Mouse (Mus musculus): ENCODE measurements at regions not wholly inside any gene's neighbourhood (a gene's known extent, or its start where the extent isn't known, plus 50 kb on each side); places are given as distances from the start of the nearest gene placed in this dataset.
A peak's percentile ranks its signal among the peaks of the same experiment; 100 is the strongest.

DNA sequence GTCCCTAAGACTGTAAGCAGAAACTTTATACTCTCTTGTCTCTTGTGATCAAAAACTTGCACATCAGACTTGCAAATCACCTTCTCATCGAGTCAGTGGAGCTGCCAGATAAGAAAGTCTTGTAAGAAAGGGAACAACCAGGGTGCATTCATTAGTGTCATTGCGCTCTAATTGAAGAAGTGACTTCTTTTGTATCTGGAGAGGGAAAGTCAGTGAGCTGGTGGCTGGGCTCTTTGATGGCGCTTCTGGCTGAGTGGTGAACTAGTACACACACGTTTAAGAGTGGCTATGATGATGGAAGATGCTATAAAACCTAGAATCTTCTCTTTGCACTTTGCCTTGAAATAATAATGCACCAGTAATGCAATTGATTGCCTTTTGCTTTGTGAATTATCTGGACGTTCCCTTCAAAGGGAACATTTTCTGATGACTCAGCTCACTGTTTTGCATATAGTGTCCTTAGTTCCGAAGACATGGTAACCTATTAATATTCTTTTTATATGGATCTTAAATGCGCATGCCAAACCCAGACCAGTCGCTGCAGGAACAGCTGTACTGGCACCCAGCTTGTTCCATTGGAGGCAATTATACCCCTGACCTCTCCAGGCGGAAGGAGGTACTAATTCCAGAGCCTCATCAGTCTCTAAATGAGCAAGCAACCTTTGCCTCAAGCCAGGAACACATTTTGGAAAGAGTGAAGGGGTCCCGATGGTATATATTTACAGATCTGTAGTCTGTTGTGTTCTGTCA, 147.3 kb upstream of the Cdh6 start:
- no peak overlapping the region for H3K4me2 ChIP-seq (replicated peaks)
- no peak for ATAC-seq (ENCODE audit: low FRiP score)
- no peak for DNase-seq (ENCODE audit: low spot score)
- H3K4me1 ChIP-seq (replicated peaks; ENCODE audit: control insufficient read depth, insufficient read depth, low read length): peaks cover 9% of the 10 kb centered on the region
- H3K9ac ChIP-seq: no peak overlapping the region
- H3K27me3 ChIP-seq (ENCODE audit: control insufficient read depth, insufficient read depth, low read length): no peaks in the 10 kb centered on the region
- H3K27ac ChIP-seq: no peak overlapping the region
- no peaks in the 10 kb centered on the region for H3K36me3 ChIP-seq (replicated peaks; ENCODE audit: control insufficient read depth, insufficient read depth)
- no peaks in the 10 kb centered on the region for H3K9me3 ChIP-seq (ENCODE audit: control insufficient read depth, low read length)
- H3K4me3 ChIP-seq (replicated peaks; ENCODE audit: low read length): no peak overlapping the region
- 14% methylated on average over 10 of the region's 10 CpGs for WGBS

DNA sequence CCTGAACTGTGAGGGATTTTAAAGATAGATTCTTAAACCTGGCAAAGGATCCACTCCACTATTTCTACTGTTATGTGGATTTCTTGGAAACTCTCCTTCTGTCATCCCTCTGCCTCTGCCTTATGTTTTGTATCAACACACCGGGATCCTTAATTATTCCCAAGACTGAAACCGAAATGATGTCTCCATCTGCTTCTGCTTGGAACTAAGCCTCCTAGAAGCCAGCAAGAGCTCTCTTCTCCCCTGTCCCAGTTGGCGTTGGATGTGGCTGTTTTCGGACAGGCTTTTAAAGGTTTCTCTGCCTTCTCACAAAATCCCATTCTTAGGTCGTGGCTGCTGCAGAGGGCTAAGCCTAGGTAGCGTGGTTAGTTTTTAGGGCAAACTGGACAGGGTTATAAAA, 131.1 kb upstream of the Cdh6 start:
- ATAC-seq (ENCODE audit: low FRiP score) (no peak), DNase-seq (ENCODE audit: low spot score) (no peak)
- Histone ChIP-seq H3K4me2 (replicated peaks) (no peak overlapping the region), H3K4me3 (replicated peaks; ENCODE audit: low read length) (no peak overlapping the region), H3K36me3 (replicated peaks; ENCODE audit: control insufficient read depth, insufficient read depth) (no peaks in the 10 kb centered on the region), H3K27ac (no peak overlapping the region), H3K4me1 (replicated peaks; ENCODE audit: control insufficient read depth, insufficient read depth, low read length) (no peaks in the 10 kb centered on the region), H3K9ac (no peak overlapping the region), H3K27me3 (ENCODE audit: control insufficient read depth, insufficient read depth, low read length) (no peaks in the 10 kb centered on the region), H3K9me3 (ENCODE audit: control insufficient read depth, low read length) (no peaks in the 10 kb centered on the region)
- WGBS: 89% methylated on average over 6 of the region's 6 CpGs

DNA sequence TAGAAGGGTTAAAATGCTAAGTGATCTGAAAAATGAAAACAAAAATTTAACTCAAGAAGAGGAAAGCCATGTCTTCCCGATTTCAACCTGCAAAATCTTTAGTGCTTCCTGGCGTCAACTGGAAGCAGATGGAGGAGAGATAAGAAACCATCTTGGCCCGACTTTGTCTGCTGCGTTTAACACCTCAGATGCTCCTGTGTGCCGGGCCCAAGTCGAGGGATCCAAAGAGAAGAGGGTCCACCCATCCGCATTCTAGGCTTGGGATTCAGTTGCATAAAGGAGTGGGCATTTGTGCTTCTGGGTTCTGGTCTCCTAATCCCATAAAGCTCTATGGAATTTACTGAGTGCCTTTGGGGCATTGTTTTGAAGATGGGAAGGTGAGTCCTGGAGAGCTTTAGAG, 130.0 kb upstream of the Cdh6 start:
- Histone ChIP-seq H3K4me1 (replicated peaks; ENCODE audit: control insufficient read depth, insufficient read depth, low read length) (no peaks in the 10 kb centered on the region), H3K27ac (no peak overlapping the region), H3K27me3 (ENCODE audit: control insufficient read depth, insufficient read depth, low read length) (no peaks in the 10 kb centered on the region), H3K9ac (no peak overlapping the region), H3K9me3 (ENCODE audit: control insufficient read depth, low read length) (no peaks in the 10 kb centered on the region), H3K36me3 (replicated peaks; ENCODE audit: control insufficient read depth, insufficient read depth) (no peaks in the 10 kb centered on the region), H3K4me2 (replicated peaks) (no peak overlapping the region), H3K4me3 (replicated peaks; ENCODE audit: low read length) (no peak overlapping the region)
- no peak for ATAC-seq (ENCODE audit: low FRiP score)
- DNase-seq (ENCODE audit: low spot score): no peak
- WGBS: 89% methylated on average over 7 of the region's 7 CpGs

DNA sequence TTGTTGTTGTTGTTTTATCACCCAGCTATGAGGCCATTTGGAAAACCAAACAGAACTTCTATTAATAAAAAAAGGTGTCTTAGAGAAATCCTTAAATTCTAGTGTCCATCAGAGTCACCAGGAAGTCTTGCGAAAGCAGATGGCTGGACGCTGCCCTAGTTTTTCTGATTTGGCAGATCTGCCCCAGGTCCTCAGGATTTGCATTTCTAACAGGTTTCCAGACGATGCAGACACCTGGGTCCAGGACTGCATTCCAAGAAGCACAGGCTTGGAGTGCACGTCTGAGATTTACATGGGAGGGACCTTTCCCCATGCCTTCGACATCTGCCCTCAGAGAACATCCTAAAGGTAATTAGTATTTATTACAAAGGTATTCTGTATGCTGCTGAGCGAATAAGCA, 129.2 kb upstream of the Cdh6 start:
- H3K9me3 ChIP-seq (ENCODE audit: control insufficient read depth, low read length): no peaks in the 10 kb centered on the region
- H3K27me3 ChIP-seq (ENCODE audit: control insufficient read depth, insufficient read depth, low read length): no peaks in the 10 kb centered on the region
- H3K9ac ChIP-seq: no peak overlapping the region
- H3K4me1 ChIP-seq (replicated peaks; ENCODE audit: control insufficient read depth, insufficient read depth, low read length): no peaks in the 10 kb centered on the region
- no peak overlapping the region for H3K4me3 ChIP-seq (replicated peaks; ENCODE audit: low read length)
- no peak overlapping the region for H3K4me2 ChIP-seq (replicated peaks)
- DNase-seq (ENCODE audit: low spot score) (no peak), ATAC-seq (ENCODE audit: low FRiP score) (no peak)
- no peak overlapping the region for H3K27ac ChIP-seq
- WGBS: 74% methylated on average over 6 of the region's 6 CpGs
- no peaks in the 10 kb centered on the region for H3K36me3 ChIP-seq (replicated peaks; ENCODE audit: control insufficient read depth, insufficient read depth)

DNA sequence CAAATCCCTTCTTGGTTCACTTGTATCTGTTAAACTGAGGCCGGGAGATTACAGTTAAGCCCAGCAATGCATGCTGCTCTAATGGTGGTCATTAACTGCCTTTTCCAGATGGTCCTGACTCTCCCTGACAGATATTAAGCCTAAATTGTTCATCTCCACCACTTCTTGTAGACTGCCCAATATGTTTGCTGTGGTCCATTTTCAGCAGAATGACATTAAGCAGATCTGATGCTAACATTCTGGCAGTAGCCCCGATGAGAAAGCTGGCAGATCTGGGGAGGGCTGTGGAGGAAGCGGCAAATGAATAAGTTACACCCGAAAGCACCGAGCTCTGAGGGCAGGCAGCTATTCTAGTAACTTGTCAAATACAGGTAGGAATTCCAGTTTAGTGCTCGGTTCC, 123.5 kb upstream of the Cdh6 start:
- Histone ChIP-seq H3K36me3 (replicated peaks; ENCODE audit: control insufficient read depth, insufficient read depth) (no peaks in the 10 kb centered on the region), H3K4me2 (replicated peaks) (no peak overlapping the region), H3K27ac (no peak overlapping the region), H3K4me3 (replicated peaks; ENCODE audit: low read length) (no peak overlapping the region), H3K9me3 (ENCODE audit: control insufficient read depth, low read length) (no peaks in the 10 kb centered on the region), H3K27me3 (ENCODE audit: control insufficient read depth, insufficient read depth, low read length) (no peaks in the 10 kb centered on the region), H3K9ac (no peak overlapping the region), H3K4me1 (replicated peaks; ENCODE audit: control insufficient read depth, insufficient read depth, low read length) (no peaks in the 10 kb centered on the region)
- no peak for DNase-seq (ENCODE audit: low spot score)
- no peak for ATAC-seq (ENCODE audit: low FRiP score)
- 66% methylated on average over 6 of the region's 6 CpGs for WGBS

DNA sequence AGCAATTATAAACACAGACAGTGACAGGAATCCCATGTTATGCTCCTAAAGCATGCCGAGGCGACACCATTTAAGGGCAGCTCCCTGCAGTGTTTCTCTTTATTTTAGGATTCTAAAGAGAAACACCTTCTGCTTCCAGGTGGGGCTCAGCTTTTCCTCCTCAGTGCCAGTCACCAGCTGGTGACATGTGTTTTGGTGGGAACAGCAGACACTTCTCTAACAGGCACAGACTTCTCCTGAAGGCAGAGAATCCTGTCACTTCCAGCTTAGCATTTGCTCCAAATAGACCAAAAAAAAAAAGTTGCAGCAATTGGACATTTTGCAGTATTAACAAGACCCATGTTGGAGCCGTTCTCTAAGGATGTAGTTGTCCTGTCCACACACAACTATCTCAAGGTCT, 115.6 kb upstream of the Cdh6 start:
- no peak overlapping the region for H3K4me3 ChIP-seq (replicated peaks; ENCODE audit: low read length)
- 78% methylated on average over 3 of the region's 3 CpGs for whole genome bisulfite sequencing
- no peaks in the 10 kb centered on the region for H3K9me3 ChIP-seq (ENCODE audit: control insufficient read depth, low read length)
- H3K27me3 ChIP-seq (ENCODE audit: control insufficient read depth, insufficient read depth, low read length): no peaks in the 10 kb centered on the region
- no peaks in the 10 kb centered on the region for H3K36me3 ChIP-seq (replicated peaks; ENCODE audit: control insufficient read depth, insufficient read depth)
- no peak overlapping the region for H3K4me2 ChIP-seq (replicated peaks)
- no peaks in the 10 kb centered on the region for H3K4me1 ChIP-seq (replicated peaks; ENCODE audit: control insufficient read depth, insufficient read depth, low read length)
- no peak overlapping the region for H3K27ac ChIP-seq
- ATAC-seq (ENCODE audit: low FRiP score) (no peak), DNase-seq (ENCODE audit: low spot score) (no peak)
- H3K9ac ChIP-seq: no peak overlapping the region

DNA sequence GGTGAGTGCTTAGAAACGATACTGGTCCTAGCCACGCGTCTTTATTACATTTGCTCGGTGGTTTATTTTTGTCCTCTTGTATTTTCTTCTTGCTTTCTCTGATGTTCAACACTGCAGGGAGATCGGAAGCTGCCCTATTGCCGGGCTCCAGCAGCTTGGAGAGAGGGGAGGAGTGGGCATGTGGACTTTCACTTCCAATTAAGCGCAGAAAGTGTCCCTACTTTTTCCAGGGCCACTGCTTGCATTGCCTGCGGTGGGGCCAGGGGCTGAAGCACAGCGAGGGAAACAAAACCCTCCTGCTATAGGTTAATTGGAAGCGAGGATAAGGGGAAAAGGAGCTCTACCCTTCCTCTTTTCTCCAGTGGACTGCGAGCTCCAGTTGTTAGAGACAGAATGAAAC, 114.4 kb upstream of the Cdh6 start:
- 69% methylated on average over 11 of the region's 11 CpGs for WGBS
- H3K9me3 ChIP-seq (ENCODE audit: control insufficient read depth, low read length): no peaks in the 10 kb centered on the region
- no peak overlapping the region for H3K4me3 ChIP-seq (replicated peaks; ENCODE audit: low read length)
- no peaks in the 10 kb centered on the region for H3K27me3 ChIP-seq (ENCODE audit: control insufficient read depth, insufficient read depth, low read length)
- DNase-seq (ENCODE audit: low spot score): no peak
- H3K27ac ChIP-seq: no peak overlapping the region
- H3K36me3 ChIP-seq (replicated peaks; ENCODE audit: control insufficient read depth, insufficient read depth): no peaks in the 10 kb centered on the region
- no peak for ATAC-seq (ENCODE audit: low FRiP score)
- H3K9ac ChIP-seq: no peak overlapping the region
- peak overlapping the region; percentile 12; the same call in 1 of the 2 replicates for H3K4me2 ChIP-seq (replicated peaks)
- no peaks in the 10 kb centered on the region for H3K4me1 ChIP-seq (replicated peaks; ENCODE audit: control insufficient read depth, insufficient read depth, low read length)

DNA sequence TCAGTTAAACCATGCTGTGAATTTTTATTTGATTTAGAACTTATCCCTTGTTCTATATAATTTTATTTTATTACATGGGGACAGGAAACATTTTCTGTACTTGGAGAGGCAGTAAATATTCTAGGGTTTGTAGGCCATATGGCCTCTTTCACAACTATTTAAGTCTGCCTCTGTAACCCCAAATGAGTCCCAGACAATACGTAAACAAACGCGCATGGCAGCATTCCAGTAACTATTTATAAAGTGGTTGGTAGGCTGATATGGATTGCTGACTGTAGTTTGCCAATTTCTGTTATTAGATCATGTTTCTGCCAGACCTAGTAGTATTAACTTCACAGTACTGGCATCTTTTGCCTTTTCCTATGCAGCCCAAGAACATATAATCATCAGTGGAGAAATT, 111.9 kb upstream of the Cdh6 start:
- 78% methylated on average over 3 of the region's 3 CpGs for WGBS
- H3K4me2 ChIP-seq (replicated peaks): no peak overlapping the region
- DNase-seq (ENCODE audit: low spot score): no peak
- H3K4me3 ChIP-seq (replicated peaks; ENCODE audit: low read length): no peak overlapping the region
- H3K27me3 ChIP-seq (ENCODE audit: control insufficient read depth, insufficient read depth, low read length): no peaks in the 10 kb centered on the region
- H3K9ac ChIP-seq: no peak overlapping the region
- H3K27ac ChIP-seq: no peak overlapping the region
- H3K4me1 ChIP-seq (replicated peaks; ENCODE audit: control insufficient read depth, insufficient read depth, low read length): no peaks in the 10 kb centered on the region
- H3K9me3 ChIP-seq (ENCODE audit: control insufficient read depth, low read length): no peaks in the 10 kb centered on the region
- H3K36me3 ChIP-seq (replicated peaks; ENCODE audit: control insufficient read depth, insufficient read depth): no peaks in the 10 kb centered on the region
- ATAC-seq (ENCODE audit: low FRiP score): no peak

DNA sequence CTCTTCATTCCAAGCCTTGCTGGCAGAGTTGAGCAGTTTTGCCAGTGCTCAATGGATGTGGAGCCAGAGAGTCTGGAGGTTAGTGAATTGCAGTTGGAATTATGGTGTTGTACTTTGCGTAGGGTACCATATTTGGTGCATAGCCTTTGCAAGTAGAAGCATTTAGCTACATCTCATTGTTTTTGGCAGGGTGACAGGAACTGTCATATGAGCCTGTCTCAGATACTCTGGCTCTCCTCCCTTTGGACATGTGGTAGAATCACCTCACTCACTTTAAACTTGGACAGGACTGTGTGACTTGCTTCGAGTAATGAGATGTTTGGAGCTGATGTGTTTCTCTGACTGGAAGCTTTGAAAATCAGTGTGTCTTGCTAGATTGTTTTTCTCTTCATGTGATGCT, 110.7 kb upstream of the Cdh6 start:
- DNase-seq (ENCODE audit: low spot score) (no peak), ATAC-seq (ENCODE audit: low FRiP score) (no peak)
- WGBS: 83% methylated on average over 2 of the region's 2 CpGs

DNA sequence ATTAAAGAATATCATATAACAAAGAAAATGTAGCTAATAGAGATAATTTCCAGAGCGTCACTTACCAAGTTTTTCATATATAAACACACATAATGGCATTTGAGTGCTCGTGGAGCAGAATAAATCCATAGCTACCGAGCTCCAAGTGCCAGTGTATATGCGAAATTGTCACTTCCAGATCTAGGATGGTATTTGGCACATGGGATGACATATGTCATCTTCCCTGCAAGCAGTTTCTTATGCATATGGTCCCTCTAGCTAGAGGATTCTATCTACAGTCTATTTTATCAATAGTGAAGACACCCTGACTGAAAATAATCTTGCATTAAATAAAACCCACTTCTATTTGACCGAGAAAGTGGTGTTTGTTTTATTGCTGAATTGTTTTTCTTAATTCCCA, 109.6 kb upstream of the Cdh6 start:
- no peak for ATAC-seq (ENCODE audit: low FRiP score)

More for the DNA sequence above, 110.7 kb upstream of the Cdh6 start:
- no peaks in the 10 kb centered on the region for H3K36me3 ChIP-seq (replicated peaks; ENCODE audit: control insufficient read depth, insufficient read depth)
- H3K27me3 ChIP-seq (ENCODE audit: control insufficient read depth, insufficient read depth, low read length): no peaks in the 10 kb centered on the region
- H3K4me3 ChIP-seq (replicated peaks; ENCODE audit: low read length): no peak overlapping the region
- H3K4me1 ChIP-seq (replicated peaks; ENCODE audit: control insufficient read depth, insufficient read depth, low read length): no peaks in the 10 kb centered on the region
- no peak overlapping the region for H3K9ac ChIP-seq
- H3K4me2 ChIP-seq (replicated peaks): no peak overlapping the region
- no peak overlapping the region for H3K27ac ChIP-seq
- H3K9me3 ChIP-seq (ENCODE audit: control insufficient read depth, low read length): no peaks in the 10 kb centered on the region

More for the DNA sequence above, 109.6 kb upstream of the Cdh6 start:
- Histone ChIP-seq H3K4me2 (replicated peaks) (no peak overlapping the region), H3K4me3 (replicated peaks; ENCODE audit: low read length) (no peak overlapping the region), H3K9ac (no peak overlapping the region), H3K27me3 (ENCODE audit: control insufficient read depth, insufficient read depth, low read length) (no peaks in the 10 kb centered on the region), H3K4me1 (replicated peaks; ENCODE audit: control insufficient read depth, insufficient read depth, low read length) (no peaks in the 10 kb centered on the region), H3K36me3 (replicated peaks; ENCODE audit: control insufficient read depth, insufficient read depth) (no peaks in the 10 kb centered on the region), H3K27ac (no peak overlapping the region), H3K9me3 (ENCODE audit: control insufficient read depth, low read length) (no peaks in the 10 kb centered on the region)
- no peak for DNase-seq (ENCODE audit: low spot score)
- 90% methylated on average over 5 of the region's 5 CpGs for WGBS

All from hindbrain, embryonic 14.5 days (tissue).